Mouse (Mus musculus): Measurements from ENCODE around the gene Gm37419.

GRCm38 (mm10) chr16:23980201-23980870, 7.9 kb upstream of the Gm37419 start:
- TF ChIP-seq CTCF (IDR thresholded peaks at IDR 0.05) (no peak), EP300 (IDR thresholded peaks at IDR 0.05) (no peak)

Data from lung, postnatal 0 days (tissue).